Mouse (Mus musculus) lung, adult 2 months (tissue): Measurements from ENCODE around the gene Slc25a45. TPM values are rescaled to one million over a fixed set of nuclear protein-coding genes. Genes with fewer than 3 reads are reported as not detected.

Experiments
- DNase-seq: peaks from one replicate; pipeline ENCODE4 v3.0.0; 2022
- H3K4me1 ChIP-seq: fragments of 200-500 bp; 2 replicates; pipeline ENCODE4 v1.6.1; 2011; ENCODE audit warnings: low read length; ENCODE audit not compliant: control insufficient read depth, insufficient read depth
- H3K4me3 ChIP-seq: fragments of 200-500 bp; replicated peaks from 2 replicates; pipeline ENCODE3; 2011; ENCODE audit warnings: low read depth, mild to moderate bottlenecking, control low read depth, low read length; ENCODE audit errors: extremely low read depth
- CTCF ChIP-seq: fragments of 200-500 bp; IDR thresholded peaks from 2 replicates; pipeline ENCODE4 v1.5.1; 2011; ENCODE audit warnings: mild to moderate bottlenecking, low read length, control low read depth; ENCODE audit not compliant: insufficient read depth
- POLR2A ChIP-seq: fragments of 200-500 bp; IDR thresholded peaks from 2 replicates; pipeline ENCODE4 v1.6.1; 2011; ENCODE audit warnings: low read depth, mild to moderate bottlenecking, control low read depth, low read length, borderline replicate concordance; ENCODE audit errors: extremely low read depth
- WGBS: fragments of 180-500 bp; shearing (Covaris S2); methylation state at CpG from one replicate; pipeline ENCODE4 v1.1.7; 2018; 5-methylcytosine and 5-hydroxymethylcytosine counted together
- polyA plus RNA-seq: library from polyadenylated mRNA; depleted of rRNA; stranded (reverse); fragments of >200 nt; gene quantifications from 2 replicates; pipeline ENCODE4 v1.2.3, GENCODE M21; 2012

The Slc25a45 gene
- polyA plus RNA-seq, 1 experiment, result 26.0 TPM

- TF ChIP-seq CTCF, result peak; percentile 13; the same call in 1 of the 2 replicates
- TF ChIP-seq POLR2A, result peak; percentile 98
- H3K4me1 ChIP-seq, result peaks cover 37% of the 10 kb centered on the region
- peak overlapping the region; percentile 96 for H3K4me3 ChIP-seq
- under 1% methylated on average over 45 of the region's 45 CpGs for WGBS
- peak; percentile 97 for DNase-seq
Measured at GRCm38 (mm10) chr19:5845319-5846135, 32.1 kb upstream of the Slc25a45 start.

DNA sequence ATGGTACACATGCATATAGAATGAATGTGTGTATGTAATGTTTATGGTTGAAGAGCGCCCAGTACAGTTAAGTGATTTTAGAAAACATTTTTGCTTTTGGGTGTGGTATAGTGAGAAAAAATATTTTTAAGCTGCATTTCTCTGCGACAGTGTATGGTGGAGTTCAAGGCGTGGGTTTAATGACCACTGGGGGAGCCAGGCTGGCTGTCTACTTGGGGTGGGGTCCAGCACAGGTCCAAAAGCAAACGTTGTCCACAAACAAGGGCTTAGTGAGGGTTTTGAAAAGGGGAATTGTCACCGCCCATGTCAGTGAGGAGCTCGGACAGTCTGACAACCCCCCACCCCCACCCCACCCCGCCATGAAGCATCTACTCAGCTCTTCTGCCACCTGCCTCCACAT lies 31.5 kb upstream of the Slc25a45 start:
- Histone ChIP-seq H3K4me3 (peak overlapping the region; percentile 56), H3K4me1 (peaks cover 32% of the 10 kb centered on the region)
- WGBS, result 0% methylated on average over 7 of the region's 7 CpGs
- peak; percentile 61 for DNase-seq
- TF ChIP-seq CTCF, result no peak
- TF ChIP-seq POLR2A, result peak; percentile 5; the same call in 1 of the 2 replicates

GRCm38 (mm10) chr19:5846557-5847305 lies 30.9 kb upstream of the Slc25a45 start:
- 2% methylated on average over 16 of the region's 16 CpGs for WGBS
- Histone ChIP-seq H3K4me1 (peaks cover 34% of the 10 kb centered on the region), H3K4me3 (peak overlapping the region; percentile 28)
- DNase-seq, result peak; percentile 83
- TF ChIP-seq CTCF, result no peak
- peak; percentile 84; the same call in 1 of the 2 replicates for TF ChIP-seq POLR2A

GRCm38 (mm10) chr19:5847306-5847796 lies 30.3 kb upstream of the Slc25a45 start:
- peak; percentile 57 for DNase-seq
- Histone ChIP-seq H3K4me3 (peak overlapping the region; percentile 30), H3K4me1 (peaks cover 31% of the 10 kb centered on the region)
- TF ChIP-seq POLR2A (0 out of 2 replicates have a peak, but pooled peaks have one; percentile 29), CTCF (no peak)
- WGBS, result 34% methylated on average over 4 of the region's 4 CpGs

- peak overlapping the region; percentile 41 for H3K4me3 ChIP-seq
- TF ChIP-seq CTCF, result no peak
- TF ChIP-seq POLR2A, result peak; percentile 45; the same call in 1 of the 2 replicates
- H3K4me1 ChIP-seq, result peaks cover 29% of the 10 kb centered on the region
- DNase-seq, result peak; percentile 72
- WGBS, result 10% methylated on average over 14 of the region's 14 CpGs
Measured at GRCm38 (mm10) chr19:5848032-5848825, 29.4 kb upstream of the Slc25a45 start.

GRCm38 (mm10) chr19:5848826-5849672 lies 28.6 kb upstream of the Slc25a45 start:
- WGBS, result 19% methylated on average over 13 of the region's 13 CpGs
- peaks cover 29% of the 10 kb centered on the region for H3K4me1 ChIP-seq
- H3K4me3 ChIP-seq, result peak overlapping the region; percentile 41
- DNase-seq, result no peak
- TF ChIP-seq POLR2A, result peak; percentile 77; the same call in 1 of the 2 replicates
- no peak for TF ChIP-seq CTCF

DNA sequence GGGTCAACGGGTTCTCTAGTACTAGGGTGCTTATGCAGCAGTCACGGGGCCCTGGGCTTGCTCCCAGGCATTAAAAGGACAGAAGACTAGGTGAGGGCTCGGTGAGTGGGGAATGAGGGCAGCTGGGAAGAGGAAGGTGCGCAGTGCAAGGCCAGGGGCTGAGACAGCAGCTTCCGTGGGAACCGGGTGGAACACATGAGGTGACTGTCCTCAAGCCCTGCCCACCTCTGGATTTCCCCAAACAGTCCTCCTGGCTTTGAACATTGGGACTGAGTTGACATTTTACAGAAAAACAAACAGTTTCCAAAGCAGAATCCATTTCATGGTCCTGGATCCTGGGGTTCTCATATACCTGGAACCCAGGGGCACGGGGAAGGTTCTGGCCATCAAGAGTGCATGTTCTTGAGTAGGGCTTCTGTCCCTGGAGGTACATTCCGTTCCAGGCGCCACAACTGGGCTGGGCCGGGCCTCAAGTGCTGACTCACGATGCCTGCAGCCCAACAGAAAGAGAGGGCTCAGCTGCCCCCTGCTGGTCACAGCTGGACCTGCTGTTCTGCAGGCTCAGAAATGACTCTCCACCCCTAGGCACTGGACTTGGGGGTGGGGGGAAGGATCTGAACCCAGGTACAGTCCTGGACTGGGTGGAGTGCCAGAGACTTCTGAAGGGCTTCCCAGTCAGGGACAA lies 27.6 kb upstream of the Slc25a45 start:
- Histone ChIP-seq H3K4me3 (no peak overlapping the region), H3K4me1 (peaks cover 29% of the 10 kb centered on the region)

More for the DNA sequence above, 27.6 kb upstream of the Slc25a45 start:
- 13% methylated on average over 11 of the region's 11 CpGs for WGBS
- TF ChIP-seq CTCF (peak; percentile 88), POLR2A (peak; percentile 49; the same call in 1 of the 2 replicates)
- peak; percentile 96 for DNase-seq
